Mouse (Mus musculus): ENCODE measurements around the gene Iqschfp.

The Iqschfp gene

DNA sequence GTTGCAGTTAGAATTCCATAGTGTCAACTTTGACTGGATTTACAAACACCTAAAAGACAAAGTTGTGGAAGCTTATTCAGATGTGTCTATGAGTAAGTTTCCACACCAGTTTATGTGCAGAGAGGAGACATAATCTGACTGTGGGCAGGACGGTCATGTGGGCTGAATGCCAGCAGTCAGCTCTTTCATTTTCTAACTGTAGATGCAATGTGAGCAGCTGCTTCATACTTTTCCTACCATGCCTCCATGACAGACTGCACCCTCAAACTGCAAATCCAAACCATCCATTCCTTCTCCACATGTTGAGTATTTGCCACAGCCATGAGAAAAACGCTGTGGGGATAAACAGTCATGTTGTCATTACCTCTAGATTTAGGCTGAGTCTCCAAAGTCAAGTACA is 528.9 kb downstream of the Iqschfp start:
- in situ Hi-C loops (cut with MboI, MseI): no loop called here

DNA sequence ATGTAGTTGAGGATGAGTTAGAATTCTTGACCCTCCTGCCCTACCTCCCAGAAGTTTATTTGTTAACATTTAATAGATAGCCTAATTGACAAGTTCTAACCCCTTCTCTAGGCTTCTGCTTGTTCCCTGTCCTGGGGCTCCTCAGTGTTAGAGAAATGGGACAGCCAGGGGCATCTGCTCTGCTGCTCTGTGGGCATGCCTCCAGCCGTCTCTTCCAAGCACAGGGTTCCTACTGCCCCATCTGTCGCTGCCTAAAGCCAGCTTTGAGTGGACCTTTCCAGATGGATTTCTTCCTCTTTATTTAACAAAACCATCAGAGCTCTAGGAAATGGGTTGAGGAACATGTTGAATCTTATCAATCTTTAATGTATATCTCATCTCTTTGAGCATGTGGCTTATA is 529.8 kb downstream of the Iqschfp start:
- in situ Hi-C loops (cut with MboI, MseI): no loop called here

DNA sequence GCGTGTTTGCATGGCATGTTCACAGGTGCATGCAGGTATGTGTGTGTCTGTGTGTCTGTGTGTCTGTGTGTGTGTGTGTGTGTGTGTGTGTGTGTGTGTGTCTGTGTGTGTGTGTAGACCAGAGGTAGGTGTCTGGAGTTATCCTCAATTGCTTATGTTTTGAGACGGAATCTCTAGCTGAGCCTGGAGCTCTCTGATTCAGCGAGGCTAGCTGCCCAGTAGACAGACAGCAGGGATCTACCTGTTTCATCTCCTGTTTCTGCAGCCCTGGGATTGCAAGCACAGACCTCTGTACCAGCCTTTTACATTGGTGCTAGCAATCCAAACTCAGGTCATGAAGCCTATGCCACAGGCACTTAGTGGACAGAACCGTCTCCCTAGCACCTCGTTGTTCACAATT is 536.0 kb downstream of the Iqschfp start:
- in situ Hi-C loops (cut with MboI, MseI): no loop called here

- in situ Hi-C loops (cut with MboI, MseI): no loop called here
These were observed 542.4 kb downstream of the Iqschfp start for GRCm38 (mm10) chr3:68434435-68434834.

DNA sequence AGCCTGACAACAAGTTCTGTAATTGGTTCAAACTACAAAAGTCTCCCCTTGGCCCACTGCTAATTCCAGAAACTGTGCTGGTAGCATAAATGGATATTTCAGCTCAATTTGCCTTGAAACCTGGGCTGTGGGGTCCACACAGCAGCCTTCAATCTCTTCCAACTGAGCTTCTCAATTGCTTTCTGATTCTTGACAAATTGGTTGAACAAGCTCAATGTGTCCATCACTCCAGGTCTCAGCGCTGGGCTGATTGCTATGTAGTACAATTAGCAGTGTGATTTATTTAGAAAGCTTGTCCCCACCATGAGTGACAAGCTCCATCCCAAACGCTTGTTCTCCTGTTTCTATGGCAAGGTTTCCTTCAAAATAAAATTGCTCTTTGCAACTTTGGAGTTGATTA is 542.9 kb downstream of the Iqschfp start:
- in situ Hi-C loops (cut with MboI, MseI): no loop called here

GRCm38 (mm10) chr3:68448480-68448879 is 556.4 kb downstream of the Iqschfp start:
- in situ Hi-C loops (cut with MboI, MseI): no loop called here

- in situ Hi-C loops (cut with MboI, MseI): no loop called here
These were observed 559.6 kb downstream of the Iqschfp start for GRCm38 (mm10) chr3:68451634-68452033.

GRCm38 (mm10) chr3:68453266-68453665 is 561.2 kb downstream of the Iqschfp start:
- in situ Hi-C loops (cut with MboI, MseI): no loop called here

GRCm38 (mm10) chr3:68453719-68454455 is 561.9 kb downstream of the Iqschfp start:
- in situ Hi-C loops (cut with MboI, MseI): no loop called here

DNA sequence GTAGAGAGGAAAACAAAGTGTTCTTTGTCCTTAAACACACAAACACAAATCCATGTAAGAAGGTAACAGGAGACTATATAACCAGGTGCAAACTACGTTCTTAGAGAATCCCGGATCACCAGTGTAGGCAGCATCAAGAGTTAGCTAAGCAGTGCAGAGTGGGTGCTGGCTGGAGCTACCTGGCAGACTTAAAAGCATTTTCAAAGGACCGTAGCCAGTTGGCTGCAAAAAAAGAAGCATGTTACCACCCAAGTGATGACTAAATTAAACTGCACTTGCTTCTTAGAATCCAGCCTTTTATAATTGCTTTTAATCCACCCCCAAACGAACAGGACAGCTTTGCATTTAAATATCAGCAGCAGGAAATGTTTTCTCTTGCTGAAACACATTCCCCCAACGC is 574.6 kb downstream of the Iqschfp start:
- in situ Hi-C loops (cut with MboI, MseI): no loop called here

DNA sequence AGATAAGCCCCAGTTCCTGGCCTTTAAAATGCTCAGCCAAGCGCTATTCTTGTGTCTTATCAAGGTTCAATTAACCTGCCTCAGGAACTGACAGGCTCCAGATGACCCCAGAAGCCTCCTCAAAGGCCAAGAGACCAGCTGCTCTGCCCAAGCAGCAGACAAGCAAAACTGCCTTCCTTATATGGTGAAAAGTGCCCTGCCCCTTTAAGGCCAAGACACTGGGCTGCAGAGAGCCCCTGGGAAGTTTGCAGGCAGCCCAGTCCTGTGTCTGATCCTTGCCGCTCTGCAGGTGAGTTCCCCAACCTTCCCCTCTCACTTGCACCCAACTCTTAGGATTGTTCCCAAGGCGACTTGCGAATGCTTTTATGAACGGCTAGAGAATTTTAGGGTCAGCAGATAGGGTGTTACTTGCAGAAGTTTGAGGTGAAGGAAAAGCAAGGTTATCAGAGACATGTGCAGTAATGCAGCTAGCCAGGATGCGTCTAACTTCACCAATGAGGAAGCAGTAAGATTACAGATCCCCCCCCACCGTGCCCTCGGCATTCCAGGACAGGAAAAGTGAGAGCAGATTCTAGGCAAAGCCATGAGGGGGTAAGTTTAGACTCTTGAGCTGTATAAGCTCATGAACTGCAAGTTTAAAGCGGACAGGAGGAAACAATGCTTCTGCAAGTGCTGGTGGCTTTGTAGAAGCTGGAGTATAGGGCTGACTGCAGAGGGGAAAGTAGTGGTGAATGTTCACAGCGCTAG is 576.1 kb downstream of the Iqschfp start:
- in situ Hi-C loops (cut with MboI, MseI): no loop called here

DNA sequence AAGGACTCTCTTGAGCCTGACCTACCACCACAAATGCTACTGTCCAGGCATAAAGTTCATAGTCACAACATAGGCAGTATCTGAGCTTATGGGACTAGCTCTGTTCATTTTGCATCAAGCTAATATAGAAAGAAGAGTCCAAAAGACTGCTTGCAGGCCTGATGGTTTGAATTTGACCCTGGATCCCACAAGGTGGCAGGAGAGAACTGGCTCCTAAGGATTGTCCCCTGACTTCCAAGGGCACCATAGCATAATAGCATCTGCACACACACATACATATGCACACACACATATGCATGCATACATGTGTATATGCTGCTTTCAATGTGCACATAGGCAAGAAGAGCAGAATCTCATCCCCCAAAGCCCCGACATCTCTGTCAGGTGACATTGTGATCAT is 577.6 kb downstream of the Iqschfp start:
- in situ Hi-C loops (cut with MboI, MseI): no loop called here

DNA sequence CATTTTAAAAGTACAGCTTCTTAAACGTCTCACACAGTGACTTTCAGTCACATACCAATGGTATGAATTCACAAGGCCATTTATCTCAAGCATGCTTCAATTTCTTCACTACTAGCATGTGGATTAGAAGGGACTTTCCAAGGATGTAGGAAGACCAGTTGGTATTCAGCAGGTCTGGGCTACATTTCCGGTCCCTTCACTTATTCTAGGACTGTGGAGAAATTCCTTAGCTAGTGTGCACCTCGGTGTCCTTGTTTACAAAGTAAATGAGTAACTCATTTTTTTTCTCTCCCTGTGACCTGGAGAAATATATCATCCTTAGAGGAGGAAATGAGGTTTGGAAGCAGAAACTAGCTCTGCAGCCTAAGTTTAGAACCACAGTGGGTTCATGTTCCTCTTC is 578.0 kb downstream of the Iqschfp start:
- in situ Hi-C loops (cut with MboI, MseI): no loop called here

GRCm38 (mm10) chr3:68470622-68471021 is 578.6 kb downstream of the Iqschfp start:
- in situ Hi-C loops (cut with MboI, MseI): no loop called here

- in situ Hi-C loops (cut with MboI, MseI): no loop called here
These were observed 584.3 kb downstream of the Iqschfp start for GRCm38 (mm10) chr3:68476336-68476735.

DNA sequence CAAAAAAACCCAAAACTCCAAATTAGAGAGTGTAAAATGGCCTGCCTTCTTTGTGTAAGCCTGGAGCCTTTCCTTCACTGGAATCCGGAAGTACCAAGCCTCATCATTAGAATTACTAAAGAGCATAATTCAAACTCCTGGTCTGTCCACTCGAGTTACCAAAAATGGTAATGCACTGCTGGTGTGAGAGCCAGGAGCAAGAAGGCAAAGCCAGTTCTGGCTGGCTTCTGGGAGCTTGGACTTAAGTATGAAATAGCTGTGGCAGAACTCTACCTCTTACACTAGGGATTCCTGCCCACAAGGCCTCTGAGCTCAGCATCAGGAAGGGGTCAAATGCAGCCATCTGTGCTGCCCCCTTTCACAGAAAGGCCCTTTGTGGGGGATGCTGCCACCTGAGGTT is 585.4 kb downstream of the Iqschfp start:
- in situ Hi-C loops (cut with MboI, MseI): no loop called here

GRCm38 (mm10) chr3:68479266-68479665 is 587.2 kb downstream of the Iqschfp start:
- in situ Hi-C loops (cut with MboI, MseI): no loop called here

- in situ Hi-C loops (cut with MboI, MseI): no loop called here
These were observed 591.5 kb downstream of the Iqschfp start for GRCm38 (mm10) chr3:68483517-68483916.

DNA sequence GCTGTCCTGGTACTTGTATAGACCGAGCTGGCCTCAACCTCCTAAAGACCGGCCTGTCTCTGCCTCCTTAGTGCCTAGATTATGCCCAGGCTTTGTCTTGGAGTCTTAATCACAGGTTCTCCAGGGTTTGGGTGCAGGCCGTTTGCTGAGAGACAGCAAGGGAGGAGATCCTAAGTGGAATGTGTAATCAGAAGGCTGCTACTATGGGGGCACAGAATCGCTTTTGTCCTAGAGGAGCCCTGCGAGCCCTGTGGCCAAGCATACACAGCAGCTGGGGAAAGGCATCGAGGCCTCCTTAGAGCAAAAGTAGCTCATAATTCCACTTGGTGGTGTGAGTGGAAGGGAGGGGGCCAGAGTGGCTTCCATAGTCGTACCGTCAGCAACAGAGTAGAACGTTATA is 592.0 kb downstream of the Iqschfp start:
- in situ Hi-C loops (cut with MboI, MseI): no loop called here

DNA sequence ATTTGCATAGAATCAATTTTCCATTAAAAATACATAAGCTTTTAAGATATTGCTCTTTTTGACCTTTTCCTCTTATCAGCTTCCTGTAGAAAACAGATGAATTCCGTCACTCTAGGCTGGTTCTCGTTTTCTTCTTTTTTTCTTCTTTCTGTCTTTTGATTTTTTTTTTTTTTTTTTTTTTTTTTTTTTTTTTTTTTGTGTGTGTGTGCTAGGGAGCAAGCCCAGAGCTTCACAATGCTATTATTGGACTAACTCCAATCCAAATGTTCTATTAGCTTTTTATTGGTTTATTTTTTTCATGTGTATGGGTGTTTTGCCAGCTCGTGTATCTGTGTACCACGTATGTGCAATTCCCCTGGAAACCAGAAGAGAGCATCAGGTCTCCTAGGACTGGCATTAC is 592.5 kb downstream of the Iqschfp start:
- in situ Hi-C loops (cut with MboI, MseI): no loop called here

GRCm38 (mm10) chr3:68487621-68488020 is 595.6 kb downstream of the Iqschfp start:
- in situ Hi-C loops (cut with MboI, MseI): no loop called here

DNA sequence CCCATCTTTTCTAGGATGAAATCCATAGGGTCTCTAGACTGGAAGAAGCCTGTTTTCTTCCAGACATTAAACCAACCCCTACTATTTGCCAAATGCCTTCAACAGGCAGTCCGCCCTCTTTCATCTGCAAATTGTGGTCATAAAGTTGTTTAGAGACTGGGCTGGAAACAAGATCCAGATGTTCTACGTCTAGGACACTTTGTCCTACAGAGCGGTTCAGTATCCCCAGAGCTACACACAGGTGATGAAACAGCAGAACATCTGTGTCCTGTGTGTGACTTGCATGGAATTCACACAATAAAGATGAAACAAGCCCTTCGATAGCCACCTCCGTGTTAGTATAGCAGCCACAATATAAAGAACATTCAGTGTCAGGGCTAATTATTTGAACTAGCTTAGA is 596.3 kb downstream of the Iqschfp start:
- in situ Hi-C loops (cut with MboI, MseI): no loop called here

DNA sequence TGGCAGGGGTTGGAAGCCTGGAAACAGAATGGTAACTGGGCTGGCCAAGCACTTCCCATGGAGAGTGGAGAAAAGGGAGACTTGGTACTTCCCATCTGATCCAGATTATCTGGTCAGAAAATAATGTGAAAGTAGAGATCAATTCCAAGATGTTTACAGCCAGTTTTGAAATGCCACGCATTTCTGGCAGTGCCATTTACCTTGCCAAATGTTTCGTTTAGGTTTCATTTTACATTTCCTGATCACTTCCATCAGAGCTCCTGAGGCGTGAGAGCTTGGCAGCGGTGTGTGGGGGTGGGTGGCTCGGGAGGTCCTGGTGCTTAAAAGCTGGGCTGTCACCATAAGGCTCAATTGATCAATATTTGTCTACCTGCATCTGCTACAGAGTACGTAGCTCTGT is 599.5 kb downstream of the Iqschfp start:
- in situ Hi-C loops (cut with MboI, MseI): no loop called here

All from T-helper 2 cell (primary cell).